Mouse (Mus musculus) cerebellum, adult 2 months (tissue): Measurements from ENCODE around the gene Akr1b3. TPM values are rescaled to one million over a fixed set of nuclear protein-coding genes. Genes with fewer than 3 reads are reported as not detected.
A peak's percentile ranks its signal among the peaks of the same experiment; 100 is the strongest.

Experiments used
- DNase-seq, 2 experiments: peaks; one replicate each; pipeline ENCODE4 v3.0.0; 2021
- H3K27ac ChIP-seq: fragments of 200-500 bp; 2 replicates; pipeline ENCODE4 v1.5.1; 2012; ENCODE audit warnings: low read length, control low read depth, inconsistent platforms; ENCODE audit not compliant: insufficient read depth
- H3K27me3 ChIP-seq: fragments of 200-500 bp; 2 replicates; pipeline ENCODE4 v1.6.1; 2012; ENCODE audit warnings: inconsistent platforms, mild to moderate bottlenecking, low read length, moderate library complexity; ENCODE audit not compliant: control insufficient read depth, insufficient read depth
- H3K4me1 ChIP-seq: fragments of 200-500 bp; 2 replicates; pipeline ENCODE4 v1.6.1; 2011; ENCODE audit warnings: low read length; ENCODE audit not compliant: control insufficient read depth, insufficient read depth
- H3K4me3 ChIP-seq: fragments of 200-500 bp; replicated peaks from 2 replicates; pipeline ENCODE3; 2011; ENCODE audit warnings: mild to moderate bottlenecking, low read depth, low read length, control low read depth; ENCODE audit not compliant: insufficient read depth
- CTCF ChIP-seq: fragments of 200-500 bp; IDR thresholded peaks from 2 replicates; pipeline ENCODE4 v1.5.1; 2011; ENCODE audit warnings: low read depth, mild to moderate bottlenecking, control low read depth, low read length, moderate library complexity, borderline replicate concordance; ENCODE audit not compliant: insufficient read depth
- POLR2A ChIP-seq: fragments of 200-500 bp; IDR thresholded peaks from 2 replicates; pipeline ENCODE4 v1.6.1; 2011; ENCODE audit warnings: low read length, control low read depth, borderline replicate concordance; ENCODE audit not compliant: insufficient read depth
- WGBS: fragments of 180-500 bp; shearing (Covaris S2); methylation state at CpG from one replicate; pipeline ENCODE4 v1.1.7; 2018; 5-methylcytosine and 5-hydroxymethylcytosine counted together
- polyA plus RNA-seq: library from polyadenylated mRNA; depleted of rRNA; stranded (reverse); fragments of >200 nt; gene quantifications from 2 replicates; pipeline ENCODE4 v1.2.3, GENCODE M21; 2012

Akr1b3 gene
- polyA plus RNA-seq, 1 experiment: 73.5 TPM

- WGBS: 95% methylated on average over 17 of the region's 17 CpGs
- no peak for DNase-seq
- H3K4me1 ChIP-seq: no peaks in the 10 kb centered on the region
- no peak for TF ChIP-seq POLR2A
- no peak for TF ChIP-seq CTCF
- no peaks in the 10 kb centered on the region for H3K27me3 ChIP-seq
- H3K4me3 ChIP-seq: no peak overlapping the region
- no peak overlapping the region for H3K27ac ChIP-seq
Measured at GRCm38 (mm10) chr6:34290091-34290490, 27.2 kb downstream of the Akr1b3 start.

DNA sequence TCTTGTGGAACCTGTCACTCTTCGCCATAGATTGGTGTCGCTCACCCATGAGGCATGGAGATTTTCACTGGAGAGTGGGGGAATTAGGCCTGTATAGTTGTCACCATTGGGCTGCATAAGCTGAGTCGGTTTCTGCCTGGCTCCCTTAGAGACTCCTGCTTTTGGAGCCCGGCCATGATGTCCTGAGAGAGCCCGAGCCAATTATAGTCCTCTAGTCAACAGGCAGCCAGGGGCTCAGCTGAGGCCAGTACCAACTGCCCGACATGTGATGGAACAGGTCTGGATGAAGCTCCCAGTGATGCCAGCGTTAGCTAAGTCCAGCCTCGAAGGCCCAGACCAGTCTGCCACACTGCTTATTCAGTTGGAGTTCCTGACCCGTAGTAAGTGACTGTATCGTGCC is 29.2 kb downstream of the Akr1b3 start:
- Histone ChIP-seq H3K27ac (no peak overlapping the region), H3K4me1 (no peaks in the 10 kb centered on the region), H3K27me3 (no peaks in the 10 kb centered on the region), H3K4me3 (no peak overlapping the region)
- WGBS: 27% methylated on average over 10 of the region's 10 CpGs
- peak; percentile 20 to 58 for DNase-seq
- TF ChIP-seq CTCF: no peak
- no peak for TF ChIP-seq POLR2A

DNA sequence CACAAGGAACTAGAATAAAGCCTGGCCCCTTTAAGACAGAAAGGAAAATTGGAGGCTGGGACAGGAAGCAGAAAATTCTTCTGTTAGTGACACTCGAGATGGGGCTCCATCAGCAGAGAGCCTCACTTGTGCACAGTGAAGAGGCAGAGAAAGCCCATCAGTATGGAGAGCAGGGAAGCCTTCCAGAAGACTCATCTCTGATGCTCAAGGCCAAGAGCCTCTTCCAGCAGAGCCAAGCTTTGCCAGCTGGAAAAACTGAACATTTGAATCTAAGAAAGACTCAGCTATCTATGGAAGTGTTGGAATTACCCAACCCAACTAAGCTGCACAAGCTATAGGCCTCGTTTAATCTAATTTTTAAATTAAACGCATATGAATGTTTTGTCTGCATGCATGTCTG is 30.4 kb downstream of the Akr1b3 start:
- 78% methylated on average over 3 of the region's 3 CpGs for WGBS
- Histone ChIP-seq H3K27ac (no peak overlapping the region), H3K4me3 (no peak overlapping the region), H3K27me3 (no peaks in the 10 kb centered on the region), H3K4me1 (no peaks in the 10 kb centered on the region)
- DNase-seq: no peak
- TF ChIP-seq POLR2A (no peak), CTCF (no peak)

DNA sequence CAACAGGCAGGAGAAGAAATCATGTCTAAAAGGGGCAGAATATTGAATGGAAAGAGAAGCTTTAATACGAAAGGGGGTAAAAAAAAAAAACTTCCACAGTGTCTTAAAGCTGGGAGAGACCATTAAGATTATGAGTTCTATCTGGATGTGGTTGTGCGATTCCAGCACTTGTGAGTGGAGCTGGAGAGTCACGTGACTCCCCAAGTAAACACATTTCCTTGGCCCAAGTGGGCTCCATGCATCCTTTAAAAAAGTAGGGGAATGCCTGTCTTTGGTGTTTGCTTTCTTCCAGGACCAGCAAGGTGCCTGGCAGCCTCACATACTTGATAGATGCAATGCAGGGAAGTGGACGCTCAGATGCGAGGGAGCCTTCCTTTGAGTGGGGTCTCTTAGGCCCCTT is 38.9 kb downstream of the Akr1b3 start:
- Histone ChIP-seq H3K27me3 (no peaks in the 10 kb centered on the region), H3K4me1 (no peaks in the 10 kb centered on the region), H3K27ac (no peak overlapping the region), H3K4me3 (no peak overlapping the region)
- WGBS: 80% methylated on average over 5 of the region's 5 CpGs
- TF ChIP-seq POLR2A (no peak), CTCF (no peak)
- DNase-seq: no peak

- WGBS: 24% methylated on average over 9 of the region's 9 CpGs
Measured at GRCm38 (mm10) chr6:34277665-34278064, 39.6 kb downstream of the Akr1b3 start.

GRCm38 (mm10) chr6:34274346-34274745 is 42.9 kb downstream of the Akr1b3 start:
- WGBS: 70% methylated on average over 2 of the region's 2 CpGs
- peak; percentile 19 to 29 for DNase-seq
- H3K27ac ChIP-seq: no peak overlapping the region
- TF ChIP-seq CTCF (no peak), POLR2A (no peak)
- no peaks in the 10 kb centered on the region for H3K27me3 ChIP-seq
- H3K4me1 ChIP-seq: no peaks in the 10 kb centered on the region
- no peak overlapping the region for H3K4me3 ChIP-seq

More at GRCm38 (mm10) chr6:34277665-34278064, 39.6 kb downstream of the Akr1b3 start:
- Histone ChIP-seq H3K27me3 (no peaks in the 10 kb centered on the region), H3K4me3 (no peak overlapping the region), H3K4me1 (no peaks in the 10 kb centered on the region), H3K27ac (no peak overlapping the region)
- TF ChIP-seq CTCF (peak; percentile 44; the same call in 1 of the 2 replicates), POLR2A (no peak)
- DNase-seq: peak; percentile 17 to 36

DNA sequence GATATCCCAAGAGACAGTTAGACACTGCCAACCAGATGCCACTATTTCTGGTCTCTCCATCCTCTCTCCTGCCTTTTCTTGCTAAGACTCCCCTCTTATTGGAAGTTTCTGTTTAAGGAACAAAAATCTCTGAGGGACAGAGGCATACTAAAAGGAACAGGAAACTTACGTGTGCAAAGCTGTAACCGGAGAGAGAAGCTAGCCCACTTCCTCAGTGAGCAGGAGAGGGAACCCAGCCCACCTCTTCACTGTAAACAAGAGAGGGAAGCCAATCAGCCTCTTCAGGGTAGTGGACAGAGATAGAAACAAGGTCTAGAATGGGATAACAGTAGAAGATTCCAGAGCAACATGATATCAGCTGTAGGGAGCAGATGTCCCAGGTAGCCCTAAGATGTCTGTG is 44.2 kb downstream of the Akr1b3 start:
- Histone ChIP-seq H3K4me3 (no peak overlapping the region), H3K4me1 (no peaks in the 10 kb centered on the region), H3K27ac (no peak overlapping the region), H3K27me3 (no peaks in the 10 kb centered on the region)
- DNase-seq: no peak
- WGBS: 91% methylated on average over 2 of the region's 2 CpGs
- TF ChIP-seq CTCF (no peak), POLR2A (no peak)

GRCm38 (mm10) chr6:34272462-34272861 is 44.8 kb downstream of the Akr1b3 start:
- 76% methylated on average over 5 of the region's 5 CpGs for WGBS
- H3K4me3 ChIP-seq: no peak overlapping the region
- H3K27me3 ChIP-seq: no peaks in the 10 kb centered on the region
- no peak for DNase-seq
- TF ChIP-seq POLR2A: no peak
- no peak overlapping the region for H3K27ac ChIP-seq
- H3K4me1 ChIP-seq: no peaks in the 10 kb centered on the region

- Histone ChIP-seq H3K4me1 (no peaks in the 10 kb centered on the region), H3K27me3 (no peaks in the 10 kb centered on the region), H3K27ac (no peak overlapping the region), H3K4me3 (no peak overlapping the region)
- 52% methylated on average over 6 of the region's 6 CpGs for WGBS
- TF ChIP-seq CTCF: no peak
- peak in 1 of 2 experiments; percentile 4 for DNase-seq
Measured at GRCm38 (mm10) chr6:34270717-34271116, 46.6 kb downstream of the Akr1b3 start.
